Mouse (Mus musculus) forebrain, postnatal 0 days (tissue): ENCODE measurements around the gene Sarnp. TPM values are rescaled to one million over a fixed set of nuclear protein-coding genes. Genes with fewer than 3 reads are reported as not detected.
A peak's percentile ranks its signal among the peaks of the same experiment; 100 is the strongest.
"Not testable (repeated sequence)": the region's sequence is repeated elsewhere in the genome, so short reads cannot be mapped to it uniquely, and the experiment has no call there.

ENCODE experiments used
- ATAC-seq: fragments of 200-750 bp; cut with Nextera tagmentation; 2 replicates; pipeline ENCODE4 v1.8.0; 2017; ENCODE audit warnings: mild to moderate bottlenecking, moderate library complexity
- DNase-seq: peaks from one replicate; pipeline ENCODE4 v3.0.0-alpha.2; 2015
- H3K27ac ChIP-seq: fragments of 300-500 bp; sonication (generic); 2 replicates; pipeline ENCODE4 v1.5.1; 2014; ENCODE audit warnings: low read depth, mild to moderate bottlenecking, antibody characterized with exemption, low read length, moderate library complexity, mixed read lengths
- H3K27me3 ChIP-seq: fragments of 300-500 bp; sonication (generic); 2 replicates; pipeline ENCODE4 v1.6.1; 2014; ENCODE audit warnings: mild to moderate bottlenecking, low read length, mixed read lengths; ENCODE audit not compliant: insufficient read depth
- H3K36me3 ChIP-seq: fragments of 300-500 bp; sonication (generic); 2 replicates; pipeline ENCODE4 v1.6.1; 2014; ENCODE audit warnings: mild to moderate bottlenecking, moderate library complexity; ENCODE audit not compliant: insufficient read depth
- H3K4me1 ChIP-seq: fragments of 300-500 bp; sonication (generic); 2 replicates; pipeline ENCODE4 v1.6.1; 2014; ENCODE audit warnings: antibody characterized with exemption; ENCODE audit not compliant: insufficient read depth
- H3K4me2 ChIP-seq: fragments of 300-500 bp; sonication (generic); 2 replicates; pipeline ENCODE4 v1.6.1; 2014; ENCODE audit warnings: low read depth, mild to moderate bottlenecking, moderate library complexity
- H3K4me3 ChIP-seq: fragments of 300-500 bp; sonication (generic); 2 replicates; pipeline ENCODE4 v1.5.1; 2014; ENCODE audit warnings: low read depth, low read length, mixed read lengths
- H3K9ac ChIP-seq: fragments of 300-500 bp; sonication (generic); 2 replicates; pipeline ENCODE4 v1.6.1; 2014; ENCODE audit warnings: mild to moderate bottlenecking
- H3K9me3 ChIP-seq: fragments of 300-500 bp; sonication (generic); 2 replicates; pipeline ENCODE4 v1.6.1; 2016; ENCODE audit warnings: low read length
- CTCF ChIP-seq: sonication (generic); IDR thresholded peaks from 2 replicates; pipeline ENCODE4 v1.5.1; 2016; ENCODE audit warnings: antibody characterized with exemption, control low read depth, low read depth
- WGBS: fragments of 180-500 bp; shearing (Covaris S2); extraction: QIAGEN DNeasy Blood & Tissue Kit; methylation state at CpG from one replicate; pipeline ENCODE4 v1.1.7; 2014; 5-methylcytosine and 5-hydroxymethylcytosine counted together
- polyA plus RNA-seq: library from polyadenylated mRNA; unstranded; fragments of >200 nt; fragmentation: Nextera tagmentation; extraction: Ambion mirVana; gene quantifications from 2 replicates; pipeline ENCODE4 v1.2.1, GENCODE M21; 2015
- total RNA-seq: library from RNA; depleted of rRNA; stranded (reverse); fragments of >200 nt; gene quantifications from 2 replicates; pipeline ENCODE4 v1.2.3, GENCODE M21; 2014

Sarnp gene
- total and polyA plus RNA-seq, 2 experiments from 2014 or later: 54.6 to 146 TPM

DNA sequence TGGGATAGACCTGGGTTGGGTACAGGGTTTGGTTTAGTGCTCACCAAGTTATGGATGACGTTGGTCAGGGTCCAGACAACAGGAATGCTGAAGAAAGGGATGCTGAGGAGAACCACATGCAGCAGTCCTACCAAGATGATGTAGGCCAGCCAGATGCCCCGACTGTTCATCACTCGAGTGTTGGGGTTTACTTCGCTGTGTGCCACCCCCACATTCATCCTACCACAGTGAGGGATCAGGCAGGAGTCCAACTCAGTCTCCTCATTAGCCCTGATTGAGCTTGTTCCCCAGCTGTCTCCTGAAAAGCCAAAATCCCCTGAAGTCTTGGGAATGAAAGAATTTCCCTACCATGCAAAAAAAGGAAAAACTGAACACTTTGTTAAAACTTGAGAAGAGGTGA lies 3.1 kb downstream of the Sarnp start:
- WGBS: 77% methylated on average over 4 of the region's 4 CpGs

DNA sequence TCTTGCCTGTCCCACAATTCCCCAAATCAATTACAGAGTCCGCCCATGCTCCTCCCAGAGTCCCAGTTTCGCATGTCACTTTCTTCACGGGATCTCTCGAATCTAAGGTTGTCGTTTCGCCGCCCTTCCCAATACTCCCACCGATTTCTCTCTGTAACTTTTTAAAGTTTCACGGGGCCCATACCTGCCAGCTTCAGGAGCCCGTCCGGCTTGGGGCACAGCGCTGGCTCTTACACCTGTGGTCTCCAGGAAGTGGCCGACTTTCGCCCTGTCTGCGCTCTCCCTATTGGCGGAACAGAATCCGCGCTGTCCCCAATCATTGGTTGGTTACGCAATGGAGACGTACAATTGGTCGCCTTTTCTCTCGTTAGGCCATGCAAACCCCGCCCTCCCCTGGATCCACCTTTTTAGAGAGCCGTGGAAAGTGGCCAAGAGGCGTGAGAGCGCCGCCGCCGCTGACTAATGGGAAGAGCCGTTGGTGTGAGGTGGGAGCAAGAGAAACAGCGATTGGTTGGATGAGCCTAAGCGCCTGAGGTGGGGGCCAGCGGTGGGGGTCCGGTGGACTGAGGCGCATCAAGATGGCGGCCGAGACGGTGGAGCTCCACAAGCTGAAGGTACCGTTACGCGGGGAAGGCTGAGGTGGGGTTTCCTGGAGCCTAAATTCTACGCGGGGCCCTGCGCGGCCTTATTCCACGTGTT lies 4.4 kb downstream of the Sarnp start, which contains the start of gene Ormdl2:
Ormdl2 (minus strand) TSS at position 288 of the 699 bp plus-strand sequence.
- H3K4me2 ChIP-seq: peak within 1 kb of the TSS; percentile 74
- no peaks in the 10 kb centered on the region for H3K27me3 ChIP-seq
- H3K9ac ChIP-seq: peak within 1 kb of the TSS; percentile 70
- peak; percentile 38 for TF ChIP-seq CTCF
- peak within 1 kb of the TSS; percentile 94 for H3K4me3 ChIP-seq
- WGBS: under 1% methylated on average over 46 of the region's 46 CpGs
- peaks cover 12% of the 10 kb centered on the region for H3K4me1 ChIP-seq
- H3K9me3 ChIP-seq: no peaks in the 10 kb centered on the region
- H3K36me3 ChIP-seq: peaks cover 33% of the 10 kb centered on the region
- ATAC-seq: peak; percentile 100
- peak; percentile 100 for DNase-seq
- H3K27ac ChIP-seq: peak within 1 kb of the TSS; percentile 60; the same call in 1 of the 2 replicates

More for the DNA sequence above, 3.1 kb downstream of the Sarnp start:
- Histone ChIP-seq H3K4me1 (peaks cover 12% of the 10 kb centered on the region), H3K36me3 (peaks cover 42% of the 10 kb centered on the region), H3K4me3 (no peak overlapping the region), H3K27me3 (no peaks in the 10 kb centered on the region), H3K9me3 (no peaks in the 10 kb centered on the region), H3K27ac (no peak overlapping the region), H3K9ac (no peak overlapping the region), H3K4me2 (no peak overlapping the region)
- no peak for TF ChIP-seq CTCF
- DNase-seq (no peak), ATAC-seq (no peak)

DNA sequence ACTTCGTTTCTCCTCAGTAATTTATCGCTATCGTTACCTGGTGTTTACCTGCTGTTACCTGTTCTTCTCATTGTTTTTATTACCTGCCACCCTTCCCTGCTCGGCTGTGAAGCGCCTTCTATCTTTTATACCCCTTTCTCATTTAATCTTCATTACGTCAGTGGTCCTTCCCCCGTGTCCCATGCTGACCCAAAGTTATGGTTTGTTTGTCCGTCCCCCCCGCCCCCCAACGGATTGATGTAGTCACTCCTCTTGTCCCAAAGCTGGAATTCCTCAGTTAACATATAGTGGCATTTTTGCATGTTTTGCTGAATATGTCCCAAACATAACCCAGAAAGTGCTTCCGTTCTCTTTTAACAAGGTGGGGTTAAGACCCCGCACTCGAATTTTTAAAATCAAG lies 5.0 kb downstream of the Sarnp start:
- Histone ChIP-seq H3K27ac (peak overlapping the region; percentile 60; the same call in 1 of the 2 replicates), H3K4me2 (peak overlapping the region; percentile 74), H3K9me3 (no peaks in the 10 kb centered on the region), H3K36me3 (peaks cover 27% of the 10 kb centered on the region), H3K4me3 (peak overlapping the region; percentile 94), H3K9ac (peak overlapping the region; percentile 70), H3K4me1 (peaks cover 12% of the 10 kb centered on the region), H3K27me3 (no peaks in the 10 kb centered on the region)
- WGBS: 5% methylated on average over 13 of the region's 13 CpGs
- no peak for TF ChIP-seq CTCF
- ATAC-seq: no peak
- no peak for DNase-seq

DNA sequence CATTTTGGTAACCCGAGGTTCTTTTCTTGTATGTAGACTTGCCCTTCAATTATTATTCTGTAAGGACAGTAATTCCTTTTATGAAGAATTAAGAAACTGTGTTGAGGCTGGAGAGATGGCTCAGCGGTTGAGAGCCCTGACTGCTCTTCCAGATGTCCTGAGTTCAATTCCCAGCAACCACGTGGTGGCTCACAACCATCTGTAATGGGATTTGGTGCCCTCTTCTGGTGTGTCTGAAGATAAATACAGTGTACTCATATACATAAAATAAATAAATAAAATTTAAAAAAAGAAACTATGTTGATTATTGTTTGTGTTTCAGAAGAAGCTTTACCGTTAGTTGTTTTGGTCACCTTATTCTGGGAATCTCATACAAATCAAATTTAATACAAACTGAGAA lies 6.0 kb downstream of the Sarnp start:
- peaks cover 18% of the 10 kb centered on the region for H3K36me3 ChIP-seq
- H3K9ac ChIP-seq, H3K27ac ChIP-seq, H3K9me3 ChIP-seq, H3K4me3 ChIP-seq, ATAC-seq, H3K27me3 ChIP-seq, DNase-seq: not testable (repeated sequence)
- H3K4me1 ChIP-seq: peaks cover 12% of the 10 kb centered on the region
- H3K4me2 ChIP-seq: peak overlapping the region; percentile 74; the same call in 1 of the 2 replicates
- WGBS: 82% methylated on average over 4 of the region's 4 CpGs

DNA sequence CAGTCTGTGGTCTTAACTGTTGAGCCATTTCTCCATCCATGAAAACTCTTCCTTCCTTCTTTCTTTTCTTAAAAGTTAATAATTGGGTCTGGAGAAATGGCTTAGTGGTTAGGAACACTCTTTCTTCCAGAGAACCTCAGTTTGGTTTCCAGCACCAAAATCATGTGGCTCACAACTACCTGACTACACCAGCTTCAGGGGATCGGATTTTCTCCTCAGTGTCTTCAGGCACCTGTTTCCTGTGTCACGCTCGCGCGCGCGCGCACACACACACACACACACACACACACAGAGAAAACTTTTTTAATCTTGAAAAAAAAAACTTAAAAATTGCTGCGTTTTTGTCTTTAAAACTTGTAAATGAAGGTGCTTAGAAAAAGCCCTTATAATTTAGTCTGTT lies 6.7 kb downstream of the Sarnp start:
- no peak for DNase-seq

DNA sequence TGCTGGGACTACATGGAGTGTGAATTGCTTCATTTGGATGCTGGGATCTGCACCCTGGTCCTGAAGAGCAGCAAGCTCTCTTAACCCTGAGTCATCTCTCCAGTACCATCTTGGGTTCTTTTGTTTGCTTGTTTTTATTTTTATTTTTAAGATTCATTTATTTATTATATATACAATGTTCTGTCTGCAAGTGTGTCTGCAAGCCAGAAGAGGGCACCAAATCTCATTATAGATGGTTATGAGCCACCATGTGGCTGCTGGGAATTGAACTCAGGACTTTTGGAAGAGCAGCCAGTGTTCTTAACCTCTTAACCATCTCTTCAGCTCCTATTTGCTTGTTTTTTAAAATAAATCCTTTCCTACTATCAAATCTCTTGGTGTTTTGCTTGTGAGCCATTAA lies 20.3 kb downstream of the Sarnp start:
- no peak for ATAC-seq

More for the DNA sequence above, 6.7 kb downstream of the Sarnp start:
- no peak overlapping the region for H3K4me2 ChIP-seq
- ATAC-seq: no peak
- peaks cover 13% of the 10 kb centered on the region for H3K36me3 ChIP-seq
- no peaks in the 10 kb centered on the region for H3K27me3 ChIP-seq
- no peak overlapping the region for H3K27ac ChIP-seq
- no peak for TF ChIP-seq CTCF
- no peak overlapping the region for H3K4me3 ChIP-seq
- H3K9ac ChIP-seq: no peak overlapping the region
- 98% methylated on average over 9 of the region's 9 CpGs for WGBS
- H3K4me1 ChIP-seq: peaks cover 12% of the 10 kb centered on the region
- H3K9me3 ChIP-seq: no peaks in the 10 kb centered on the region

DNA sequence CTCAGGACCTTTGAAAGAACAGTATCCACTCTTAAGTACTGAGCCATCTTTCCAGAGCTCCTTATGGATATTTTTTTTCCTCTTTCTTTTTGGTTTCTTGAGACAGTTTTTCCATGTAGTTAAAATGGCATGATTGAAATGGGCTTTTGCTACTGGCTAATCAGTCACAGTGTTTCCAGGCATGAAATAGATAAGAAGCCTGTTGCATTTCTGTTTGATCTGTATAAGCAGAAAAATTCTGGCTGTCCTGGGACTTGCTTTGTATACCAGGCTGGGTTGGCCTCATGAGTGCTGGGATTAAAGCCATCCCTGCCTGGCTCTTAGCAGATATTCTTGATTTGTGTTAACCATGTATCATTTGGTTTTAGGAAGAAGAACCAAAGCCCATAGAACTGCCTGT lies 22.3 kb downstream of the Sarnp start:
- no peaks in the 10 kb centered on the region for H3K27me3 ChIP-seq
- H3K36me3 ChIP-seq: peaks cover 27% of the 10 kb centered on the region
- no peak overlapping the region for H3K27ac ChIP-seq
- no peak for ATAC-seq
- no peak overlapping the region for H3K9ac ChIP-seq
- no peak overlapping the region for H3K4me3 ChIP-seq
- H3K9me3 ChIP-seq: no peaks in the 10 kb centered on the region
- TF ChIP-seq CTCF: no peak
- no peak for DNase-seq
- no peak overlapping the region for H3K4me2 ChIP-seq
- H3K4me1 ChIP-seq: no peaks in the 10 kb centered on the region

More for the DNA sequence above, 20.3 kb downstream of the Sarnp start:
- Histone ChIP-seq H3K9ac (no peak overlapping the region), H3K4me3 (no peak overlapping the region), H3K27ac (no peak overlapping the region), H3K27me3 (no peaks in the 10 kb centered on the region), H3K36me3 (peaks cover 35% of the 10 kb centered on the region), H3K4me2 (no peak overlapping the region), H3K4me1 (no peaks in the 10 kb centered on the region), H3K9me3 (no peaks in the 10 kb centered on the region)
- no peak for TF ChIP-seq CTCF
- no peak for DNase-seq
